Mouse (Mus musculus) megakaryocyte, adult 5-6 weeks (primary cell): ENCODE measurements at regions not wholly inside any gene's neighbourhood (a gene's known extent, or its start where the extent isn't known, plus 50 kb on each side); places are given as distances from the start of the nearest gene placed in this dataset.

ENCODE experiments used
- ATAC-seq: 2 replicates; pipeline ENCODE4 v1.8.0; 2016; ENCODE audit warnings: mild to moderate bottlenecking, inconsistent platforms; ENCODE audit not compliant: poor library complexity, severe bottlenecking

GRCm38 (mm10) chr6:99945691-99946090 is 219.5 kb upstream of the Prok2 start:
- ATAC-seq = no peak

- ATAC-seq = no peak
These were observed 216.8 kb upstream of the Prok2 start for GRCm38 (mm10) chr6:99942958-99943357.

DNA sequence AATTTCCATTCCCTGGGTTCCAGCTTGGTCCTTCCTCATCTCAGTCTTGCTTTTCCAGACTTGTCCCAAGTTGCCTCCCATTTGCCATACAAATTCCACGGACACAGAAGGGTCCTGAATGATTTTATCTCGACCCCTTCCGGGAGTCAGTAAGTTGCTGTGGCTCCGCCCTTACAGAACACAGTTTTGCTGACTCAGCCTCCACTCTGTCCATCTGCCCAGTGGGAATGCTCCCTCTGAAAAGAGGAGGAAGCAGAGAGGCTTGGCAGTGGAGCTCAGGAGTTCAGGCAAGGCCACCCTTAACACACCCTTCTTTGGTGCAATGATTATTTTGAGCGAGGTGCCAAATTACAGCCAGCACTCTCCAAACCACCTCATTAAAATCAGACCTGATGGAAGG is 213.9 kb upstream of the Prok2 start:
- ATAC-seq = no peak

GRCm38 (mm10) chr6:99939382-99939781 is 213.2 kb upstream of the Prok2 start:
- no peak for ATAC-seq

- ATAC-seq = no peak
These were observed 212.8 kb upstream of the Prok2 start for GRCm38 (mm10) chr6:99938949-99939348.

GRCm38 (mm10) chr6:99936716-99937115 is 210.5 kb upstream of the Prok2 start:
- ATAC-seq = no peak

GRCm38 (mm10) chr6:99935373-99935772 is 209.2 kb upstream of the Prok2 start:
- no peak for ATAC-seq

DNA sequence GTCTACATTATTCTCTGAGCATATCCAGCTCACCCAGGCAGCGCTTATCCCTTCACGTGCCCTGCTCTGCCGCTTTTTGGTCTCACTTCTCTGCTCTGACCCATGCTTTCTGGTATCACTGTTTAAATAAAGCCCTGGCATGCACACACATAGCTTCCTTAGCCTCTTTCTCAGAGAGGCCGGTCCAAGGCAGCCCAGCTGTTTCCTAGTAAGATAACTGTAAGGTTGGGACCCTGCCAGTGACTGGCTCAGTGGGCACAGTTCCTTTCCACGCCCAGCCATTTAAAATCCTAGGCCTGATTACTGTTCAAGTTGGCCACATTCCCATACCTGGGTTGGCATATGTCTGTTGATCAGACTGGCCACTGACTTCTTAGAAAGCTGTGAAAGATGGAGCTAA is 208.2 kb upstream of the Prok2 start:
- no peak for ATAC-seq

GRCm38 (mm10) chr6:99933404-99933803 is 207.2 kb upstream of the Prok2 start:
- ATAC-seq = no peak

GRCm38 (mm10) chr6:99932923-99933322 is 206.7 kb upstream of the Prok2 start:
- ATAC-seq = no peak

GRCm38 (mm10) chr6:99932405-99932804 is 206.2 kb upstream of the Prok2 start:
- no peak for ATAC-seq

DNA sequence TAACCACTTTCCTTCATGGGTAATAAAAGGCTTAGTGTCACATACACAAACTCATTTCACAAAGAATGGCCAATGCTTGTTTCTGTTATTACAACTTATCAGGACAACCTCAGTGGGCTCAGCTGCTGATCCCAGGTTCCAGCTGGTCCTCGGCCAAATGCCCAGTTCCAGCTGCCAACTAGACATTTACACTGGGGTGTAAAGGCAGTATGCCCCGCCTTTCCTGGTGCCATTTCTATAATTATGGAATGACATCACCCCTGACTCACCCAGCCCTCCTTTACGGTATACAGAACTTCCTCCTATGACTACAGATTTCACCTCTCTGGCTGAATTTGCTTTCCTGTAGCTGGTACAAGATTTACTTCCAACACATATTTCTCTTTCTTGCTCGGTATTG is 205.4 kb upstream of the Prok2 start:
- ATAC-seq = no peak

GRCm38 (mm10) chr6:99930316-99930715 is 204.1 kb upstream of the Prok2 start:
- no peak for ATAC-seq

- no peak for ATAC-seq
These were observed 201.9 kb upstream of the Prok2 start for GRCm38 (mm10) chr6:99927933-99928555.

- no peak for ATAC-seq
These were observed 198.0 kb upstream of the Prok2 start for GRCm38 (mm10) chr6:99924181-99924580.

GRCm38 (mm10) chr6:99921966-99922365 is 195.8 kb upstream of the Prok2 start:
- ATAC-seq = no peak

GRCm38 (mm10) chr6:99919816-99920562 is 193.8 kb upstream of the Prok2 start:
- ATAC-seq = no peak

DNA sequence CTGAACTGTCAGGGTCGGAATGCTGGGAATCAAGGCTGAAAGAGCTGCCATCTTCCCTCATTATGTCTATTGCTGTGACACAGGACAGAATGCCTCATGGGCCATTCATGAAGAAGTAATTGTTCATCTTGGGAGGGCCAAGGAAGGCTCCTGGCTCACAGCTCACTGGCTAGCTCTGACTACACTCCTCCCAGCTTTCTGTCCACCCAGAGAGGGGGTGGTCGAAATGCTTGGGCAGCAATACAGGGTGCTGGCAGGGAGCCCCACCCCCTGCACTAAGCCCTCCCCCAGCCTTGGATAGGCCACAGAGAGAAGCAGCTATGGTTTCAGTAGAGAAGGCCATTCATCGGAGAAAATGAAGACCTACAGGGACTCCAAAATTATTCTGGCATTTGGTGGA is 192.2 kb upstream of the Prok2 start:
- no peak for ATAC-seq

- ATAC-seq = peak; percentile 64
These were observed 183.7 kb upstream of the Prok2 start for GRCm38 (mm10) chr6:99909921-99910320.

DNA sequence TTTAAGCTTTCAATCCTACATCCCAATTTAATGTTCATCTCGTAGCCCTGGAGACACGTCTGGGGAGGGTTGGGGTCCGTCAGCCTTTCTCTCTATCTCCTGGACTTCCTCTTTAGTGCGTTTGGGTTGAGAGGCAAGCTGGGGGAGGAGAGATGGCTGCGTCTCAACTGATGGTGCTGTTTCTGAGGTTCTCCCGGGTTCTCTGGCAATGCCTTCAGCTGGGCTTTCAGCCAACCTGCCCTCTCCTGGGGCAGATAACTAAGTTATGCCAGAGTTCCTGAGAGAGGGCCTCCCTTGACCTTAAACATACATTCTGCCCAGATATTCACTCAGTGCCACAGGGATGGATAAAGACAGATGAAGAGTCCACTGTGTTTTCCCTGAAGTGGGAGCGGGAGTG is 183.3 kb upstream of the Prok2 start:
- ATAC-seq = peak; percentile 50; the same call in 1 of the 2 replicates

DNA sequence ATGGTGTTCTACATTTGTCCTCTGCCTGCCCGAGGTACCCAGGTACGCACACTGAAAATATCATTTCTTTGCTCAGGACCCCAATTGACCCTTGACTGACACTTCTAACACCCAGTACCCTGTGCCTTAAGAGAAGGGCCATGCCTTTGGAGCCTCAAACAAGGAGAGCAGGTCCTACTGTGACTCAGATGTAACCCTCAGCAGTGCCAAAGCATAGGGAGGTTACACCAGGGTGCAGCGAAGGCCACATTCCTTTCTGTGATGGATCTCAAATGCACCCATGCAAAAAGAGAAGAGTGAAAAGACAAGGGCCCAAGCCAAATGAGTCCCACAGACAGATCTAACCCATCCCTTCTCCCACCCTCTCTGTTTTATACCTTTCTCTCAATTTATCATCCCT is 181.9 kb upstream of the Prok2 start:
- no peak for ATAC-seq

DNA sequence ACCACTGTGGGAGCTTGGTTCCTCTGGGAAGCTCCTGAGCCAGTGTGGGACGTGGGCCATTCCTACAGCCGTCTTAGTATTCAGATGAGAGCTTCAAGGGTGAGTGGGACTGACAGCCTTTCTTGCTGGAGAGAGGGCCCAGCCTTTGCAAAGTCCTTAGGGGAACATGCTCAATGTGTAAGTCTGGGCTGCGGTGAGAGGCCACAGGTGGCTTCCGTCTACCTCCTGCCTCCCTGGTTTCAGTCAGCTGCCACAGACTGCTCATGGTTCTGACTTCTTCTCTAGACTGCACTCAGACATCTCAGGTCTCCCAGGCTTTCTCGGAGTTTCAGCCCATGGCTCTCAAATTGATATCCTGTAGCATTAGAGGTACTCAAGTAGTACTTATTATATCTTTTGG is 179.0 kb upstream of the Prok2 start:
- no peak for ATAC-seq

- no peak for ATAC-seq
These were observed 178.4 kb upstream of the Prok2 start for GRCm38 (mm10) chr6:99904607-99905006.
